Mouse (Mus musculus) sigmoid colon, adult 10 weeks (tissue): ENCODE data around the gene Bub1. TPM values are rescaled to one million over a fixed set of nuclear protein-coding genes. Genes with fewer than 3 reads are reported as not detected.

Experiments used
- polyA plus RNA-seq: library from polyadenylated mRNA; stranded (reverse); fragments of 350-450 nt; fragmentation: Illumina TruSeq; extraction: RNeasy Lipid Tissue Mini Kit (QIAGEN cat#74804); gene quantifications from one replicate; pipeline ENCODE4 v1.2.3, GENCODE M21; 2014; ENCODE audit warnings: low read depth, low replicate concordance

The Bub1 gene
- 24.1 TPM for polyA plus RNA-seq

DNA sequence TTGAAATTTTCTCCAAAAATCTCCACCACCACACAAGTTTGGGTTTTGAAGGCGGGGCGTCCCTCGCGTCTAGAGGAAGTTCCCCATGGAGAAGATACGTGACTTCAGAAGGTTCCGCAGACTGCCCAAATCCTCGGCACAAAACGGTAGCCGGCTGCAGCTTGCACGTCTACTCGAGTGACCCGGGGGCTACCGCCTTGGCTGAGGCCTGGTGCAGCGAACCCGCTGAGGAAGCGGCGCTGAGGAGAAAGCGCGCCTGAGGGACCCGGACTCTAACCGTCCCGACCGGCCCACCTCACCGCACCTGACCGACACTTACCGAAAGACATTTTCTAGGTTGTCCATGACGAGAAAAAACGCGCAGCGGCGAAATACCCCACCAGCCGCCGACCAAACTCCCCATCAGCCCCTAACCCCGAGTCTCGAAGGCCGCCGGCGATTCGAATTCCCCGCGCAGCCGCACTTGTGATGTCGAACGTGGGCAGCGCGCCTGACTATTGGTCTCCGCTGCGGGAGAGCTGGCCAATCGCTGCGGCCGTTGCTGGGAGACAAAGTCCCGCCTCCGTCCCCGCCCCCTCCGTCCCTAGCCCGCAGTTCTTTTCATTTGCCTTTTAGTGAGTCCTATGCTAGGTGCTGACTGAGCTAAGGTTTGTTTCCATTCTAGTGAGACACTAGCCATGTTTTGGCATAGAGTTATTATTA is at the start of gene Bub1:
Gene Bub1 (minus strand): TSS at position 465 of the 702 bp plus-strand sequence.

DNA sequence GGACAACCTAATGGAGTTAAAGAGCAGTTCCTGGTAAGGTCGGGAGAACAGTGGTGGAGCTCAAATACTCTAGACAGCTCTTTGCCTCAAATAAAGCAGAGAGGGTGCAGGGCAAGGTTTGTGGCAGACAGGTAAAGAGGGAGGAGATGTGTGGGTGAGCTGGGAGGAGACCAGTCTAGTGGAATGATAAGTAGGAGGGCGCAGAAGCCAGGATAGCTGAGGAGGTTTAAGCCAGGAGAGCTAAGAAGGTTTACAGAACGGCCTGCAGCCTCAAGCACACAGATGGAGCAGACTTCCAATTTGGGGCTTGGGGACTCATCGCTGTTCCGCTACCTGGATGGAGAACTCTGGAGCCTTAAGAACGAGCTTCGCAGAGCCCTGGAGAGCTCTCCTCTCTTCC is 6.9 kb upstream of the Bub1 start, which contains the start of gene Acoxl:
Gene Acoxl (plus strand): TSS at position 301 of the 400 bp plus-strand sequence.

DNA sequence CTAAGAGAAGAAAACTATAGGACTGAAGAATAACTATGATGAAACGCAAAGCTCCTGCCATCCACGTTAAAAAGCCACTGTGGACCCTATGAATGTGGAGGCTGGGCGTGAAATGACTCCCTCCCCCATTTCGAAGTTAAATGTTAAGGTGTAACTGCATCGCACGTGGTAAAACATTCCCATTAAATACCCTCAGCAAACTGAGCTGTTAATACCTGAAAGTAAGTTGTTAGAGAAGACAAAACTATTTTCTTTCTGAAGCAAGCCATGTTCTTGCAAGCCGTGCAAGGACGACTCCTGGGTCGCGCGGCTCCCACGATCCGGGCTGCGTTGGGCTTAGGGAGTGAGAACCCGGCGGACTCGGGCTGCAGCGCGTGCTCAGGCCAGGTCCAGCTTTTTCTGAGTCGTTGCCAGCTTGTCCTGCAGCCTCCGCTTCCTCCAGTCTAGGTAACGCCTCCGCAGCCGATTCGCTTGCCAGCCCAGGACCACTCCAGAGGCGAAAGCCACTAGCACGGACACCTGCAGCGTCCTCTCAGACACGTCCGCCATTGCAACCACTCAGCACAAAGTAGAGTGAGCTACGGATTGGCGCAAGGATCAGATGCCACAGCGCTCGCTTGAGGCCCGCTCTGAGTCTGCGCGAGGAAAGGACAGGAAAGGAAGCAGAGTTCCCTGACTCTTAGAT is 39.6 kb downstream of the Bub1 start, which contains the start of gene Mtln:
Gene Mtln (minus strand): TSS at position 570 of the 685 bp plus-strand sequence.

DNA sequence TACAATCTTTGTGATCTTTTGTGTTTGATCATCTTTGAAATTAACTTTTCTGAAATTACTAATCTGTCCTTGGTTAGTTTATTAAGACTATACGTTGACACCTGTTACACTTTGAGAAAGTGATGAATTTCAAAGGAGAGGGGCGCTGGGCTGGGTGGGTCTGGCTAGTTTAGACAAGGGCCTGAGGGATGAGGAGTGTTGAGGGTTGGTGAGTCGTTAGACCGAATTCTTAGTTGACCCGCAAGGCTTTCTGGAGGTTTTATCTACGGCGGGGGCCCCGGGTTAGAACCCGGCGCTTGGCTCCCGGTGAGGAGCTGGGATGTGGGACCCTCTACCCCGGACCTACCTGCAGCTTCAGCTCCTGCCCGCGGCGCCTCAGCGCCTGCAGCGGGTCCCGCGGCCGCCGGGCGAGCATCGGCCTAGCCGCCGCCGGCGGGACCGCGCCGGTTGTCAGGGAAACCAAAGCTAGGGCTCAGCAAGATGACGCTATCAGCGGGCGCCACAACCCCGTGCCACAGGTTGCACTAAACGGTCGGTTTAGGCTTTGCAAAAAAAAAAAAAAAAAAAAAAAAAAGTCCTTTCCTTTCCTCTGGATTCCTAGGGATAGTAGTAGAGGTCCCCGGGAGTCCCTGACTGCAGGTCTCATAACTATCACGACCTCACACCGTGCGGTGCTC is 43.1 kb downstream of the Bub1 start, which contains the start of gene Nphp1:
Gene Nphp1 (minus strand): TSS at position 458 of the 677 bp plus-strand sequence.

Other genes starting within 250 kb of the Bub1 start
- gene Zfp661, start 244.8 kb downstream of the Bub1 start, polyA plus RNA-seq: 5.2 TPM
- 18.4 TPM for gene Mrps5, start 244.6 kb downstream of the Bub1 start, polyA plus RNA-seq
- 24.4 TPM for gene Mal, start 175.2 kb downstream of the Bub1 start, polyA plus RNA-seq
- 38.7 TPM for gene Mall, start 101.9 kb downstream of the Bub1 start, polyA plus RNA-seq
- gene Nphp1, start 43.0 kb downstream of the Bub1 start, polyA plus RNA-seq: 2.9 TPM
- 34.5 TPM for gene Mtln, start 39.4 kb downstream of the Bub1 start, polyA plus RNA-seq
- not detected for gene Acoxl, start 7.0 kb upstream of the Bub1 start, polyA plus RNA-seq